Mouse (Mus musculus) liver, embryonic 15.5 days (tissue): ENCODE data around the gene Prr12. TPM values are rescaled to one million over a fixed set of nuclear protein-coding genes. Genes with fewer than 3 reads are reported as not detected.

ENCODE experiments used
- ATAC-seq: fragments of 200-750 bp; cut with Nextera tagmentation; 2 replicates; pipeline ENCODE4 v1.8.0; 2017; ENCODE audit warnings: moderate number of reproducible peaks, mild to moderate bottlenecking, moderate library complexity; ENCODE audit not compliant: insufficient read depth
- H3K27ac ChIP-seq: fragments of 300-500 bp; sonication (generic); replicated peaks from 2 replicates; pipeline ENCODE4 v1.5.1; 2015; ENCODE audit warnings: mild to moderate bottlenecking, inconsistent platforms
- H3K27me3 ChIP-seq: fragments of 300-500 bp; sonication (generic); 2 replicates; pipeline ENCODE4 v1.6.1; 2015; ENCODE audit warnings: mild to moderate bottlenecking, inconsistent platforms
- H3K36me3 ChIP-seq: fragments of 300-500 bp; sonication (generic); replicated peaks from 2 replicates; pipeline ENCODE4 v1.6.1; 2015; ENCODE audit warnings: moderate library complexity, mild to moderate bottlenecking, inconsistent platforms
- H3K4me1 ChIP-seq: fragments of 300-500 bp; sonication (generic); replicated peaks from 2 replicates; pipeline ENCODE4 v1.6.1; 2015; ENCODE audit warnings: inconsistent platforms
- H3K4me2 ChIP-seq: fragments of 300-500 bp; sonication (generic); 2 replicates; pipeline ENCODE4 v1.6.1; 2015; ENCODE audit warnings: moderate library complexity, mild to moderate bottlenecking, inconsistent platforms
- H3K4me3 ChIP-seq: fragments of 300-500 bp; sonication (generic); replicated peaks from 2 replicates; pipeline ENCODE4 v1.5.1; 2015; ENCODE audit warnings: mild to moderate bottlenecking, inconsistent platforms
- H3K9ac ChIP-seq: fragments of 300-500 bp; sonication (generic); 2 replicates; pipeline ENCODE4 v1.6.1; 2015; ENCODE audit warnings: moderate library complexity, mild to moderate bottlenecking, inconsistent platforms
- H3K9me3 ChIP-seq: fragments of 300-500 bp; sonication (generic); replicated peaks from 2 replicates; pipeline ENCODE4 v1.6.1; 2016; ENCODE audit warnings: inconsistent platforms
- WGBS: fragments of 180-500 bp; shearing (Covaris S2); methylation state at CpG from one replicate; pipeline ENCODE4 v1.1.7; 2015; ENCODE audit warnings: mixed read lengths; ENCODE audit not compliant: insufficient replicate concordance; 5-methylcytosine and 5-hydroxymethylcytosine counted together
- polyA plus RNA-seq: library from polyadenylated mRNA; unstranded; fragments of >200 nt; fragmentation: Nextera tagmentation; extraction: Ambion mirVana; gene quantifications from 2 replicates; pipeline ENCODE4 v1.2.1, GENCODE M21; 2015

The Prr12 gene
- polyA plus RNA-seq, 1 experiment from 2014 or later = 2.1 TPM

DNA sequence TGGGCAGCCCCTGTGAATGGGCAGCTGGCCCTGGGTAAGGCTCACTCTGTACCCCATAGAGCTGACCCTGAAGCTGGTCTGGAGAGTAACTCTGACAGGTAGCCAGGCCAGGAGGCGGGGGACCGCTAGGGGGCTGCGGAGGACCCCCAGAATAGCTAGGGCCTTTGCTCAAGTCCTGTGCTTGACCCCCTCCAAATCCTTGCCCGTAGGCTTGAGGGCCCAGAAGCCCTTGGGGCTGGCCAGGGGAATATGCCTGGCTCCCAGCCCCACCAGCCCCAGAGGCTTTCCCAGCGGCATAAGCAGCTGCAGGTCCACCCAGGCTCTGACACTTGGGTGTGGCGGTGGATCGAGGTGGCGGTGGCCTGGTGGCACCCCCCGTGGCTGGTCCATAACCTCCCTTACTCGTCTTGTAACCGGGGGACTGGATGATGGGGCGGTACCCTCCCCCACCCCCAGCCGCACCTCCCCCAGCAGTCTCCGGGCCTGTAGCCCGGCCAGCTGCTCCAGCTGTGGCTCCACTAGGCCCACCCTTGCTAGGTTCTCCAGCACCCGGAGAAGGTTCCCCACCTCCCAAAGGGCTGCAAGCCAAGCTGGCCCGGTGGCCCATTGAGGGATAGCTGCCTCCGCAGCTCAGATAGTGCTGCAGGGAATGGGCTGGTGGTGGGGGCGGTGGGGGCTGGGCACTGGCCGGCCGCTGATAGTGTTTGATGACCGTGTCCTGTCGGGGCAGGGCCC is 3.6 kb downstream of the Prr12 start:
- Histone ChIP-seq H3K27ac (no peak overlapping the region), H3K4me2 (no peak overlapping the region), H3K4me3 (no peak overlapping the region), H3K9me3 (no peaks in the 10 kb centered on the region), H3K36me3 (peaks cover 68% of the 10 kb centered on the region), H3K9ac (no peak overlapping the region), H3K27me3 (no peaks in the 10 kb centered on the region), H3K4me1 (peaks cover 41% of the 10 kb centered on the region)
- WGBS = 82% methylated on average over 23 of the region's 23 CpGs
- ATAC-seq = no peak

DNA sequence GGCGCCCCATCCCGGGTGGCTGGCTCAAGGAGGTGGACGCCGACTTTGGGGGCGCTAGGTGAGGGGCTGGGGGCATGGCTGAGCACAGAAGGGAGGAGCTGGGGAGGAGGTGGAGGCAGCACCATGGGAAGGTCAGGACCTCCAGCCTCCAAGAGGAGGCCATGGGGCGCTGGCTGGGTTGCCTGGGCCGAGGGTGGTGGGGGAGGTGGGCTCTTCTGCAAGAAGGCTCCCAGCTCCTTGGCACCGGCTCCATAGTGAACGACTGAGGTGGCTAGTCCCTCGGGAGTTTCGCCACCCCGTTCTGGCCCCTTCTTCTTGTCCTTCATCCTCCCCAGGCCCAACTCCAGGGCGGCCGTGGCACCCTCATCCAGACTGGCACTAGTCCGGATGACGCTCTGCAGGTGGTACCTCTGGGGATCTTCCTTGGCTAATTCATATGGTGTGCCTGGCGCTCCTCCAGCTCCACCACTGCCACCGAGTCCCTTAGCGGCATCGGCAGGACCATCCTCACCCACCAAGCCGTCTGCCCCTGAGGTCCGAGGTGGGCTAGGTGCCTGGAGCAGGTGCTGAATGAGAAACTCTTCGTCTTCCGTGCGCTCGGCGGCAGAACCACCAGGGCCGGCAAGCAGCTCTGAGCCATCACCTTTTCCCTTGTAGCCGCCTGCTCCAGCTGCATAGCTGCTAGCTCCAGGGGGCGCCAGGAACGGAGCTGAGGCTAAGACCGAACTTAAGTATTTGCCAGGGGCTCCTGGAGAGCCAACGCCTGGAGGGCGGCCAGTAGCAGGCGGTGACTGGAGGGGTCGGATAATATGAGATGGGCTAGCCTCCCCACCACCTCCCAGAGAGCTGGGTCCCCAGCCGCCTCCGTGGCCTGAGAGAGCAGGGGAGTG is 4.4 kb downstream of the Prr12 start:
- Histone ChIP-seq H3K27me3 (no peaks in the 10 kb centered on the region), H3K4me1 (peaks cover 33% of the 10 kb centered on the region), H3K9me3 (no peaks in the 10 kb centered on the region), H3K9ac (no peak overlapping the region), H3K27ac (no peak overlapping the region), H3K36me3 (peaks cover 76% of the 10 kb centered on the region), H3K4me2 (no peak overlapping the region), H3K4me3 (no peak overlapping the region)
- 86% methylated on average over 38 of the region's 38 CpGs for WGBS
- no peak for ATAC-seq

GRCm38 (mm10) chr7:45047491-45047890 is 5.2 kb downstream of the Prr12 start:
- WGBS = 90% methylated on average over 14 of the region's 14 CpGs
- Histone ChIP-seq H3K4me3 (no peak overlapping the region), H3K4me1 (peaks cover 25% of the 10 kb centered on the region), H3K36me3 (peaks cover 84% of the 10 kb centered on the region), H3K9me3 (no peaks in the 10 kb centered on the region), H3K4me2 (no peak overlapping the region), H3K27me3 (no peaks in the 10 kb centered on the region), H3K9ac (no peak overlapping the region), H3K27ac (no peak overlapping the region)
- ATAC-seq = no peak

DNA sequence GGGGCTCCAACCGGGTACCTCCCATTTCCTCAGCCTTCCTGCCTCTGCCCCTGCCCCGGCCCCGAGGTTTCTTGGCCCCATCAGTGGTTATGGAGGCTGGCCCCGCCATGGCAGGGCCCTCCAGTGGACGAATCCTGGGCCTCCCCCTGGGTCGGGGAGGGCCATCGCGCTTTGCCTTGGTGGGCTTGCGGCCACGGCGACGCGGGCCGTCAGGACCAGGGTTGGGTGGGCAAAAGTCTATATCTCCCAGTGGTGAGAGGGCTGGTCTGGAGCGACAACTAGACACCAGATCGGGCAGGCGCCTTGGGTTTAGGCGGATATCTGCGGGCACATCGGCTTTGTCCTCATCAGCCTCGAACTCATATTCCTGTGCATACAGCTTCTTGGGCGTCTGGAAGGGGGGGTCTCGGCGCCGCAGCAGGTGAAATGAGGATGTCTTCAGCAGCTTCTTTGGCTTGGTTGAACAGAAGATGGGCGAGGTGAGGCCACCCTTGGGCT is 5.8 kb downstream of the Prr12 start:
- peaks cover 90% of the 10 kb centered on the region for H3K36me3 ChIP-seq
- no peak overlapping the region for H3K4me3 ChIP-seq
- no peak for ATAC-seq
- no peaks in the 10 kb centered on the region for H3K27me3 ChIP-seq
- peaks cover 20% of the 10 kb centered on the region for H3K4me1 ChIP-seq
- no peak overlapping the region for H3K9ac ChIP-seq
- H3K27ac ChIP-seq = no peak overlapping the region
- H3K9me3 ChIP-seq = no peaks in the 10 kb centered on the region
- WGBS = 88% methylated on average over 26 of the region's 26 CpGs
- H3K4me2 ChIP-seq = no peak overlapping the region

DNA sequence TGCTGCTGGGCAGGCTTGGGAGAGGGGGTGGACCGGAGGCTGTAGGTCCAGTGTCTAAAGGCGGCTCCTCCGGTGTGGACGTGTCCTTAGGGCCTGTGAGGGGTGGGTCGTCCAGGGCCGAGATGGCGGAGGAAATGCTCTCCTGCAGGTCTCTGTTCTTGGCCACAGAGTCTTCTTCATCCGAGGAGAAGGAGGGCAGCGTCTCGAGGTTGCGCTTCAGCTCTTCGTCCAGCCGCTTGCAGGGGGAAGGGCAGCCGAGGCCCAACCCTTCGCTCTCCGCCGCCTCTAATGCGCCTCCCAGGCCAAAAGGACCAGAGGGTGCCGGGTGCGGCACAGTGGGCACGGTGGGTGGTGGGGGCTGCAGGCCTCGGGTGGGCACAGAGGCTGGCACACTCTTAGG is 6.9 kb downstream of the Prr12 start:
- Histone ChIP-seq H3K4me1 (peaks cover 8% of the 10 kb centered on the region), H3K4me3 (no peak overlapping the region), H3K9ac (no peak overlapping the region), H3K27ac (no peak overlapping the region), H3K27me3 (no peaks in the 10 kb centered on the region), H3K36me3 (peaks cover 97% of the 10 kb centered on the region), H3K4me2 (no peak overlapping the region), H3K9me3 (no peaks in the 10 kb centered on the region)
- ATAC-seq = no peak
- WGBS = 89% methylated on average over 22 of the region's 22 CpGs

GRCm38 (mm10) chr7:45043307-45043706 is 9.4 kb downstream of the Prr12 start:
- Histone ChIP-seq H3K4me2 (no peak overlapping the region), H3K27me3 (no peaks in the 10 kb centered on the region), H3K4me1 (0 out of 2 replicates have a peak, but pooled peaks cover under 1% of the 10 kb centered on the region), H3K4me3 (no peak overlapping the region), H3K9me3 (no peaks in the 10 kb centered on the region), H3K36me3 (peaks cover 97% of the 10 kb centered on the region), H3K27ac (no peak overlapping the region), H3K9ac (no peak overlapping the region)
- ATAC-seq = no peak
- WGBS = 91% methylated on average over 14 of the region's 14 CpGs

- Histone ChIP-seq H3K27me3 (no peaks in the 10 kb centered on the region), H3K4me1 (0 out of 2 replicates have a peak, but pooled peaks cover 6% of the 10 kb centered on the region), H3K4me3 (no peak overlapping the region), H3K9me3 (no peaks in the 10 kb centered on the region), H3K27ac (no peak overlapping the region), H3K4me2 (no peak overlapping the region), H3K9ac (no peak overlapping the region), H3K36me3 (peaks cover 97% of the 10 kb centered on the region)
- 82% methylated on average over 9 of the region's 9 CpGs for WGBS
- ATAC-seq = no peak
These were observed 11.8 kb downstream of the Prr12 start for GRCm38 (mm10) chr7:45040851-45041250.

- no peak for ATAC-seq
- H3K36me3 ChIP-seq = peaks cover 98% of the 10 kb centered on the region
- no peak overlapping the region for H3K4me2 ChIP-seq
- H3K4me3 ChIP-seq = no peak overlapping the region
- 0 out of 2 replicates have a peak, but pooled peaks cover 6% of the 10 kb centered on the region for H3K4me1 ChIP-seq
- WGBS = 81% methylated on average over 9 of the region's 9 CpGs
- H3K9me3 ChIP-seq = no peaks in the 10 kb centered on the region
- H3K27ac ChIP-seq = no peak overlapping the region
- no peak overlapping the region for H3K9ac ChIP-seq
- H3K27me3 ChIP-seq = no peaks in the 10 kb centered on the region
These were observed 14.3 kb downstream of the Prr12 start for GRCm38 (mm10) chr7:45038411-45038810.

DNA sequence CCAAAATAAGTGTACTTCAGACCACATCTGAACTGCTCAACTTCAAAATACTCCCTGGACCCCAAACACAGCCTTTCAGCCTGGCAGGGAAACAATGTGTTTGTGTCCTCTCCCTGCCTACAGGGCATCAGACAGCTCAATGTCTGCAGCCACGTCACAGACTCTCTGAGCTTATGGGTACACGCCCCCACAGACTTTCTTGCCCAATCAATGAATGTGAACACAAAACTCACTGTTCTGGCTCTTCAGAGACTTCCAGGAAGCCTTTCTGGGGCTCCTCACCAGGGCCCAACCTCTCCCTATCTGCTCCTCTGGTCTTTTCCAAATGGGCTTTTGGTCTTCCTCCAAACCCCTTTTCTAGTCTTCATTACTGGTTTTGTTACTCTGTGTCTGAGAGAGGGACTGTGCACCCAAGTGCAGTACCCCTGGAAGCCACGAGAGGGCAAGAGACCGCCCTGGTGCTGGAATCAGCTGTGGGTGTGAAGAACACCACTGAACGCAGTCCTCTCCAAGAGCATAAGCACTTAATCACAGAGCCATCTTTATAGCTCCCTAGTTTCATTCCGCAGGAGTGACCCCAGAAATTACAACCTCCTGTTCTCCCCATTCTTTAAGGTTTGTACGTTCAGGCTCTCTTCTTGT is 14.8 kb downstream of the Prr12 start:
- Histone ChIP-seq H3K4me1 (0 out of 2 replicates have a peak, but pooled peaks cover 6% of the 10 kb centered on the region), H3K36me3 (peaks cover 98% of the 10 kb centered on the region), H3K4me2 (no peak overlapping the region), H3K4me3 (no peak overlapping the region), H3K9ac (no peak overlapping the region), H3K27me3 (no peaks in the 10 kb centered on the region), H3K27ac (no peak overlapping the region), H3K9me3 (no peaks in the 10 kb centered on the region)
- WGBS = 48% methylated on average over 7 of the region's 7 CpGs
- ATAC-seq = 0 out of 2 replicates have a peak, but pooled peaks have one; percentile 51

GRCm38 (mm10) chr7:45036702-45037101 is 16.0 kb downstream of the Prr12 start:
- no peak overlapping the region for H3K4me2 ChIP-seq
- H3K4me1 ChIP-seq = 0 out of 2 replicates have a peak, but pooled peaks cover 6% of the 10 kb centered on the region
- no peak overlapping the region for H3K4me3 ChIP-seq
- H3K36me3 ChIP-seq = peaks cover 98% of the 10 kb centered on the region
- 71% methylated on average over 11 of the region's 11 CpGs for WGBS
- H3K9me3 ChIP-seq = no peaks in the 10 kb centered on the region
- no peak overlapping the region for H3K27ac ChIP-seq
- H3K9ac ChIP-seq = no peak overlapping the region
- H3K27me3 ChIP-seq = no peaks in the 10 kb centered on the region
- no peak for ATAC-seq

DNA sequence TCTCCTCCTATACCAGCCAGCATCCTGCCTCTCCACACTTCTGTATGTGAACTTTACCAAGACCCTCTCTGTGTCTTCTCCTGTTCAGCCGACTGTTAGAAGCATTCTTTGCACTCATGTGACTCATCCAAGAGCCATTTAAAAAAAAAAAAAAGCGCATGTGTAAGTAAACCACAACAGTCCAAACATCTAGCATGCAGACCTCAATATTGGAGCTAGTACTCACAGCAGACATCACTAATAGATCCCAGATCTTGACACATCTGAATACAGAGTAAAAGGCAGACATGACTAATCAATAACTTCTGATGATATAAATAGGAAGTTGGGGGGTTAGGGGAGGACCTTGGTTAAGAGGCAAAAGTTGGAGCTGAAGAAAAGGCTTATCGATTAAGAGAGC is 17.1 kb downstream of the Prr12 start:
- WGBS = 68% methylated on average over 3 of the region's 3 CpGs
- Histone ChIP-seq H3K9ac (no peak overlapping the region), H3K4me1 (0 out of 2 replicates have a peak, but pooled peaks cover 6% of the 10 kb centered on the region), H3K4me3 (no peak overlapping the region), H3K27me3 (no peaks in the 10 kb centered on the region), H3K27ac (no peak overlapping the region), H3K9me3 (no peaks in the 10 kb centered on the region), H3K36me3 (peaks cover 99% of the 10 kb centered on the region), H3K4me2 (no peak overlapping the region)
- ATAC-seq = no peak
